Mouse (Mus musculus) left cerebral cortex, adult 8-10 months (tissue): ENCODE measurements around the gene Tmem179b. TPM values are rescaled to one million over a fixed set of nuclear protein-coding genes. Genes with fewer than 3 reads are reported as not detected.
A peak's percentile ranks its signal among the peaks of the same experiment; 100 is the strongest.
"Not testable (repeated sequence)": the region's sequence is repeated elsewhere in the genome, so short reads cannot be mapped to it uniquely, and the experiment has no call there.

Experiments used
- DNase-seq, 2 experiments: peaks; one replicate each; pipeline ENCODE4 v3.0.0; 2022; ENCODE audit warnings: low spot score in 2 of 2
- microRNA-seq, 2 experiments: library from miRNA; unstranded; fragments of <30 nt; microRNA quantifications; one replicate each; pipeline ENCODE4 v1.2.0; 2022
- total RNA-seq, 4 experiments: library from RNA; stranded (reverse); gene quantifications; 2 replicates each; pipeline ENCODE4 v1.2.4; 2022

Tmem179b gene
- total RNA-seq, 4 experiments from 2014 or later: 11.3 to 14.6 (median 12.4) TPM

- peak; percentile 88 to 93 for DNase-seq
These were observed 38.7 kb downstream of the Tmem179b start, which contains the start of gene Wdr74 for GRCm38 (mm10) chr19:8735389-8736159. Gene Wdr74, plus strand, starts transcription at chr19:8735827.

GRCm38 (mm10) chr19:8734334-8734733, 39.9 kb downstream of the Tmem179b start:
- no peak for DNase-seq

GRCm38 (mm10) chr19:8728335-8729099, 45.8 kb downstream of the Tmem179b start:
- not testable (repeated sequence) for DNase-seq

- no peak for DNase-seq
These were observed 46.7 kb downstream of the Tmem179b start for GRCm38 (mm10) chr19:8727495-8728114.

- no peak for DNase-seq
These were observed 47.5 kb downstream of the Tmem179b start for GRCm38 (mm10) chr19:8726609-8727390.

- no peak for DNase-seq
These were observed 49.1 kb downstream of the Tmem179b start for GRCm38 (mm10) chr19:8725081-8725613.

GRCm38 (mm10) chr19:8724392-8724791, 49.9 kb downstream of the Tmem179b start:
- DNase-seq: no peak

- DNase-seq: no peak
These were observed 50.5 kb downstream of the Tmem179b start for GRCm38 (mm10) chr19:8723574-8724346.

- DNase-seq: peak; percentile 90 to 97
These were observed 51.2 kb downstream of the Tmem179b start, which contains the start of gene Slc3a2 for GRCm38 (mm10) chr19:8722907-8723573. Gene Slc3a2, minus strand, starts transcription at chr19:8723369.

- no peak for DNase-seq
These were observed 51.7 kb downstream of the Tmem179b start for GRCm38 (mm10) chr19:8722559-8722906.

Small RNAs within 50 kb of the gene (microRNA-seq; reads per million reads assigned to microRNA genes)
- 0 reads per million in 2 experiments for gene Mir6992

Other genes with a start within 250 kb of the Tmem179b start
- 10 to 100 TPM; 11.5 to 15.9 (median 14.1) TPM for gene Slc22a8, start 183.2 kb downstream of the Tmem179b start, total RNA-seq
- 1 to 10 TPM; 6.6 to 8.6 (median 7.8) TPM for gene Slc22a6, start 156.4 kb downstream of the Tmem179b start, total RNA-seq
- 100 to 1,000 TPM; 131 to 142 (median 136) TPM for gene Chrm1, start 110.7 kb downstream of the Tmem179b start, total RNA-seq
- gene Slc3a2, start 51.1 kb downstream of the Tmem179b start, total RNA-seq: 100 to 1,000 TPM; 147 to 155 (median 150) TPM
- 10 to 100 TPM; 43.0 to 47.5 (median 45.1) TPM for gene Wdr74, start 38.6 kb downstream of the Tmem179b start, total RNA-seq
- gene 1700092M07Rik, start 33.7 kb downstream of the Tmem179b start, total RNA-seq: 1 to 10 TPM in 2 of 4 experiments, not detected in 2; 1.4 to 2.0 TPM
- gene Stx5a, start 33.1 kb downstream of the Tmem179b start, total RNA-seq: 10 to 100 TPM; 59.6 to 66.4 (median 65.6) TPM
- 10 to 100 TPM; 77.1 to 88.0 (median 80.2) TPM for gene Nxf1, start 17.4 kb downstream of the Tmem179b start, total RNA-seq
- 10 to 100 TPM; 58.9 to 78.6 (median 67.2) TPM for gene Tmem223, start 3.5 kb downstream of the Tmem179b start, total RNA-seq
- 10 to 100 TPM; 13.7 to 18.1 (median 15.9) TPM for gene Taf6l, start 11.9 kb upstream of the Tmem179b start, total RNA-seq
- 100 to 1,000 TPM; 107 to 116 (median 109) TPM for gene Polr2g, start 24.1 kb upstream of the Tmem179b start, total RNA-seq
- gene Zbtb3, start 28.1 kb upstream of the Tmem179b start, total RNA-seq: 1 to 10 TPM; 4.9 to 7.3 (median 5.8) TPM
- 10 to 100 TPM; 38.5 to 40.8 (median 39.2) TPM for gene Ttc9c, start 44.9 kb upstream of the Tmem179b start, total RNA-seq
- 100 to 1,000 TPM; 113 to 120 (median 118) TPM for gene Hnrnpul2, start 45.5 kb upstream of the Tmem179b start, total RNA-seq
- not detected for gene AC129217.1, start 55.3 kb upstream of the Tmem179b start, total RNA-seq
- 100 to 1,000 TPM; 100 to 111 (median 105) TPM for gene Bscl2, start 63.0 kb upstream of the Tmem179b start, total RNA-seq
- gene Gng3, start 64.7 kb upstream of the Tmem179b start, total RNA-seq: 100 to 1,000 TPM; 153 to 200 (median 171) TPM
- 1 to 10 TPM in 2 of 4 experiments, under 1 TPM in 2; 0.68 to 1.5 (median 0.96) TPM for gene Lrrn4cl, start 76.3 kb upstream of the Tmem179b start, total RNA-seq
- gene Ubxn1, start 97.0 kb upstream of the Tmem179b start, total RNA-seq: 100 to 1,000 TPM; 110 to 127 (median 113) TPM
- gene Uqcc3, start 106.5 kb upstream of the Tmem179b start, total RNA-seq: 10 to 100 TPM; 30.4 to 37.2 (median 33.3) TPM
- gene Lbhd1, start 109.3 kb upstream of the Tmem179b start, total RNA-seq: 1 to 10 TPM; 4.7 to 9.0 (median 6.3) TPM
- not detected for gene Gm49403, start 109.5 kb upstream of the Tmem179b start, total RNA-seq
- 10 to 100 TPM; 20.8 to 25.2 (median 21.8) TPM for gene 1810009A15Rik, start 114.4 kb upstream of the Tmem179b start, total RNA-seq
- 1 to 10 TPM; 1.4 to 5.6 (median 2.6) TPM for gene Gm49416, start 114.5 kb upstream of the Tmem179b start, total RNA-seq
- gene Ints5, start 118.5 kb upstream of the Tmem179b start, total RNA-seq: 10 to 100 TPM; 21.7 to 24.9 (median 22.1) TPM
- gene Ganab, start 123.6 kb upstream of the Tmem179b start, total RNA-seq: 100 to 1,000 TPM in 3 of 4 experiments, 10 to 100 TPM in 1; 100.0 to 104 (median 103) TPM
- gene B3gat3, start 145.9 kb upstream of the Tmem179b start, total RNA-seq: 100 to 1,000 TPM; 155 to 175 (median 172) TPM
- 10 to 100 TPM in 1 of 4 experiments, 1 to 10 TPM in 3; 7.9 to 10.1 (median 8.9) TPM for gene Rom1, start 154.9 kb upstream of the Tmem179b start, total RNA-seq
- 10 to 100 TPM; 12.6 to 15.3 (median 13.8) TPM for gene Eml3, start 155.1 kb upstream of the Tmem179b start, total RNA-seq
- 10 to 100 TPM; 46.8 to 53.8 (median 50.4) TPM for gene Mta2, start 167.4 kb upstream of the Tmem179b start, total RNA-seq
- gene Tut1, start 179.4 kb upstream of the Tmem179b start, total RNA-seq: 10 to 100 TPM; 20.5 to 26.0 (median 22.1) TPM
- gene Eef1g, start 192.6 kb upstream of the Tmem179b start, total RNA-seq: 100 to 1,000 TPM; 224 to 271 (median 243) TPM
- 10 to 100 TPM; 24.9 to 29.0 (median 27.5) TPM for gene Ahnak, start 214.8 kb upstream of the Tmem179b start, total RNA-seq